Mouse (Mus musculus) midbrain, embryonic 10.5 days (tissue): ENCODE measurements around the gene Pde4d. TPM values are rescaled to one million over a fixed set of nuclear protein-coding genes. Genes with fewer than 3 reads are reported as not detected.

ENCODE experiments used
- DNase-seq: peaks from one replicate; pipeline ENCODE4 v3.0.0-alpha.2; 2017; ENCODE audit warnings: low spot score
- H3K27ac ChIP-seq: fragments of 300-500 bp; sonication (generic); replicated peaks from 2 replicates; pipeline ENCODE4 v1.5.1; 2016; ENCODE audit warnings: mild to moderate bottlenecking
- H3K27me3 ChIP-seq: fragments of 300-500 bp; sonication (generic); 2 replicates; pipeline ENCODE4 v1.6.1; 2016; ENCODE audit warnings: low read depth, mild to moderate bottlenecking; ENCODE audit not compliant: poor library complexity, severe bottlenecking
- H3K36me3 ChIP-seq: fragments of 300-500 bp; sonication (generic); 2 replicates; pipeline ENCODE4 v1.6.1; 2016; ENCODE audit warnings: mild to moderate bottlenecking, moderate library complexity
- H3K4me1 ChIP-seq: fragments of 300-500 bp; sonication (generic); 2 replicates; pipeline ENCODE4 v1.6.1; 2016
- H3K4me3 ChIP-seq: fragments of 300-500 bp; sonication (generic); 2 replicates; pipeline ENCODE4 v1.5.1; 2016; ENCODE audit warnings: mild to moderate bottlenecking, moderate library complexity
- H3K9me3 ChIP-seq: fragments of 300-500 bp; sonication (generic); replicated peaks from 2 replicates; pipeline ENCODE4 v1.6.1; 2016; ENCODE audit warnings: mild to moderate bottlenecking
- WGBS: fragments of 180-500 bp; shearing (Covaris S2); methylation state at CpG from one replicate; pipeline ENCODE4 v1.1.7; 2016; 5-methylcytosine and 5-hydroxymethylcytosine counted together
- polyA plus RNA-seq: library from polyadenylated mRNA; unstranded; fragments of >200 nt; fragmentation: Nextera tagmentation; extraction: Ambion mirVana; gene quantifications from 2 replicates; pipeline ENCODE4 v1.2.1, GENCODE M21; 2016

Gene Pde4d
- polyA plus RNA-seq, 1 experiment from 2014 or later: 10.8 TPM

DNA sequence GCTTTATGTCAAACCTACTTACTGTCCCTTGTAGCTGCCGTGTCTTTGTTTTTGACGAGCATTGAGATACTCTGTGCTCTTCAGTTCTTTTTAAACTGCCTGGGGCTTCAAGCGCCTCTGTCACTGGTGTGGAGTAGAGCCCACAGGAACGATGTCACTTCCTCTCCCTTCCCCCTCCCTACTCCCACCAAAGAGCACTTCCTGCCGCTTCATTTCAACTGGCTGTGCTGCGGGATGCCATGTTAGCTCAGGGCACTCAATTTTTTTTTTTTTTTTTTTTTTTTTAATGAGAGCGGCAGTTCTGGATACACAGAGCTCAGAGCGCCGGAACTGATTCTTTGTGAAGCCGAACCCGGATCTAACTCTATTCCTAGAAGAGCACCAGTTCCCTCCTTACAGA lies 789.5 kb downstream of the Pde4d start:
- Histone ChIP-seq H3K4me3 (no peak overlapping the region), H3K9me3 (no peaks in the 10 kb centered on the region), H3K4me1 (peaks cover 14% of the 10 kb centered on the region), H3K27ac (no peak overlapping the region), H3K27me3 (no peaks in the 10 kb centered on the region), H3K36me3 (no peaks in the 10 kb centered on the region)
- WGBS: 75% methylated on average over 11 of the region's 11 CpGs
- no peak for DNase-seq

DNA sequence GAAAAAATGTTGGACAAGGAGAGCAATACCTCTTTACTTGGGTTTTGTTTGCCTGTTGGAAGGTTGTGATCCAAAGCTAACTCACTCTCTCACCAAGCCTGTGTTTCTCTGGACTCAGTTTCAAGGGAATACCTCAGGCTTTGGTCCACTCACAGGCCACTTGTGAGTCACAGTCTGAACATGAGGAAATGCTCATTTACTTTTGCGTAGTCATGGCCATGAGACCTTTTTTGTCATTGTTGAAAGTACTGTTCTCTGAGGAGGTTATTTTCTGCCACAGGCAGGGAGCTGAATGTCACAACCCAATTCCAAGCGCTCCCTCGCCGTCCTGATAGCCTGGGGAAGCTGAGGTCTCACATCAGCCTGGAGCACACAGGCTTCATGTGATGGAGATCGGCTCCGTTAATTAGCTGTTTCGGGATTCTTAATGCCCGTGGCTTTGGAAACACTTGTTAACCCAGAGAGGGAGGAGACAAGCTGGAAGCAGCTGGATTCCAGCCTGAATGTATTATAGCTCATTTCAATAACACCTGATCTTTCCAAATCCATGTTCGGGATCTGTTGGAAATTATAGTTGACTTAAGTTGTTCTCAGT lies 792.8 kb downstream of the Pde4d start:
- 85% methylated on average over 9 of the region's 9 CpGs for WGBS
- H3K4me1 ChIP-seq: peaks cover 12% of the 10 kb centered on the region
- H3K9me3 ChIP-seq: no peaks in the 10 kb centered on the region
- no peaks in the 10 kb centered on the region for H3K27me3 ChIP-seq
- H3K36me3 ChIP-seq: no peaks in the 10 kb centered on the region
- no peak overlapping the region for H3K27ac ChIP-seq
- no peak for DNase-seq
- no peak overlapping the region for H3K4me3 ChIP-seq

DNA sequence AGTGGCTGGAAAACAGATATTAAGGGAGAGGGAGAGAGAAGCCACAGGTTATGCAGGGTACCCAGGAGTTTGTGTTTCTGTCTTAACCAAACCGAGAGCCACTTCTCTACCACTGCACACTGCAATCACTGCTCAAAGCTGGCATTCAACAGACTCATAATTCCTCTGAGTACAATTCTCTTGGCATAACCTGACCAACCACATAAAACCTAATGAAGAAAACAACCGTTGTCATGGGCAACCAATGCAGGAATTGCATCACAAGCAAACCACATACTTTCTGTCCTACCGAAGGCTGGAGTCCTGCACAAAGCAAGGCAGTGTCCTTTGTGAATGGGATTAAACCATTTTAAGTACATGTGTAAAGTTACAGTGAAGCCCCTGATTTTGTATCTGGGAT lies 793.4 kb downstream of the Pde4d start:
- 78% methylated on average over 3 of the region's 3 CpGs for WGBS

DNA sequence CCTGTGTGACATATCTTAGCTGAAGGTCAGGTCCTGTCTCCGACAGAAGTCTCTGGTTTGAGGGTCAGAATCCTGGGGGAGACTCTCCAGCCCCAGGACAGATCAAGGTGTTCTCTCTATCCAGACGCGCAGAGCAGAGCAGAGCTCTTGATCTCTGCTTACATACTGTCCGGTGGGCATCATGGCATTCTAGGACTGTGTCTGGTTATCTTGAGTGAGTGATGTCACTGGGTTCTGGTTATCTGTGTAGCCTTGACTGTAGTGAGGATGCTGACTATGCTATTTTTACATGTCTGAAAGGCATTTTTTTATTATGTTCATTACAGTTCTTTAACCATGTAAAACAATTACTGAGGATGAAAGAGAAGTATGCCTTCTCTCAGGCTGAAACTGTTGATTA lies 797.3 kb downstream of the Pde4d start:
- Histone ChIP-seq H3K4me3 (no peak overlapping the region), H3K36me3 (no peaks in the 10 kb centered on the region), H3K4me1 (peaks cover 9% of the 10 kb centered on the region; the same call in 1 of the 2 replicates), H3K27ac (no peak overlapping the region), H3K9me3 (no peaks in the 10 kb centered on the region), H3K27me3 (no peaks in the 10 kb centered on the region)
- WGBS: 88% methylated on average over 4 of the region's 4 CpGs
- no peak for DNase-seq

More for the DNA sequence above, 793.4 kb downstream of the Pde4d start:
- H3K27me3 ChIP-seq: no peaks in the 10 kb centered on the region
- H3K4me3 ChIP-seq: no peak overlapping the region
- H3K4me1 ChIP-seq: peaks cover 12% of the 10 kb centered on the region
- H3K27ac ChIP-seq: no peak overlapping the region
- no peaks in the 10 kb centered on the region for H3K36me3 ChIP-seq
- no peak for DNase-seq
- H3K9me3 ChIP-seq: no peaks in the 10 kb centered on the region

DNA sequence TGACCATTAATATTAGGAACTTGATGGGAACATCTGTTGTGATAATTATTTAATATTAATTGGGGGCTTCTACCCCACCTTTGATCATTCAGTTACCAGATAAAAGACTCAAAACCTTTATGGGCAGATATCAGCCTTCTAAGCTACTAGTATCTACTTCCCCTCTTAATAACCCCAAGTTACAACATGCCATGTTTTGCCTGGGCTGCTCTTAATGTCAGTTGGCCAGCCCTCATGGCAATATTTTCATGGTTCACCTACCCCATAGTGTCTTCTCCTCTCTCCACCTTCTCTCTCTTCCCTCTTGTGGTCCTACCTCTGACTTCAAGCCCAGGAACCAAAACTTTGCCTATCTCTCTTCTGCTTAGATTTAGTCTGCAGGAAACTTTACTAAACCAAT lies 799.6 kb downstream of the Pde4d start:
- no peaks in the 10 kb centered on the region for H3K4me1 ChIP-seq
- no peaks in the 10 kb centered on the region for H3K27me3 ChIP-seq
- no peak overlapping the region for H3K4me3 ChIP-seq
- H3K36me3 ChIP-seq: no peaks in the 10 kb centered on the region
- H3K27ac ChIP-seq: no peak overlapping the region
- H3K9me3 ChIP-seq: no peaks in the 10 kb centered on the region
- DNase-seq: no peak

DNA sequence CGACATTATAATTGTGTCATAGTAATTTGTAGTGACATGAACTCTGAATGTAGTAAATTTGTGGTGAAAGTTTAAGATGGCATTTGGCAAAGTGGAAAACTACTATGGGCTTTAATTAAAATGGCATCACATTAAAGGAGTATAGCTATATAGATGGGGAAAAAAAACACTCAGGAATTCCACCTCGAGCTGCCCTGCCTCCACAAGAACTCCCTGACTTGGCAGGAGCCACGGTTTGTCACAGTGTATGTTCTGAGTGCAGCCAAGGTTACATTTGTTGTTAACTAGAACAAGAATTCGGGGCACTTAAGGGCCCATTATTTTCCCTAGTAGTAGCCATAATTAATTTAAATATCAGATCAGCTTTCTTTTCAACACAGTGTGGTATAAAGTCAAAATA lies 805.9 kb downstream of the Pde4d start:
- peaks cover 12% of the 10 kb centered on the region for H3K4me1 ChIP-seq
- 82% methylated on average over 4 of the region's 4 CpGs for WGBS

DNA sequence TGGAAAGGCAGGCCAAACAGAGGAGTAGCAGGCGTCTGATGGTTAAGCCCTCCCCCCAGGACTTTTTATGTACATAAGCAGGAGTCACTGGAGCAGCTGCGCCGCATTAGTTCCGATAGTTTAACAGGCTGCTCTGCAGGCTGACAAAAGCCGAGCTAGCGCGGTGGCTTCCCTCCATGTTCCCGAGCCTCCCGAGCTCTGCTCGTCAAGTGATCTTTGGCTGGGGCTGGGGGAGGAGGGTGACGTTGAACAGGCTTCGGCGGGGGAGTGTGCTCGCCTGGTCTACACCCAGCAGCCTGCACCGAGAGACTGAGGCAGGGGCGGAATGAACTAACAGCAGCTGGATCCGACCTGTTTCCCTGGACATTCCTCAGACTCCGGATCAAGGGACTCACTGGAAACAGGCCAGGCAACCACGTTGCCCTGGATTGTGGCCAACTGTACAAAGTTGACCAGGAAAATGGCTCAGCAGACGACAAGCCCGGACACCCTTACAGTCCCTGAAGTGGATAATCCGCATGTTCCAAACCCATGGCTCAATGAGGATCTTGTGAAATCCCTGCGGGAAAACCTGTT lies 810.6 kb downstream of the Pde4d start:
- Histone ChIP-seq H3K9me3 (no peaks in the 10 kb centered on the region), H3K4me3 (peak overlapping the region; percentile 64), H3K4me1 (peaks cover 36% of the 10 kb centered on the region), H3K36me3 (no peaks in the 10 kb centered on the region), H3K27me3 (no peaks in the 10 kb centered on the region), H3K27ac (peak overlapping the region; percentile 91)
- DNase-seq: peak; percentile 82
- WGBS: under 1% methylated on average over 23 of the region's 23 CpGs

More for the DNA sequence above, 805.9 kb downstream of the Pde4d start:
- Histone ChIP-seq H3K27me3 (no peaks in the 10 kb centered on the region), H3K27ac (no peak overlapping the region), H3K36me3 (no peaks in the 10 kb centered on the region), H3K4me3 (no peak overlapping the region), H3K9me3 (no peaks in the 10 kb centered on the region)
- DNase-seq: no peak

DNA sequence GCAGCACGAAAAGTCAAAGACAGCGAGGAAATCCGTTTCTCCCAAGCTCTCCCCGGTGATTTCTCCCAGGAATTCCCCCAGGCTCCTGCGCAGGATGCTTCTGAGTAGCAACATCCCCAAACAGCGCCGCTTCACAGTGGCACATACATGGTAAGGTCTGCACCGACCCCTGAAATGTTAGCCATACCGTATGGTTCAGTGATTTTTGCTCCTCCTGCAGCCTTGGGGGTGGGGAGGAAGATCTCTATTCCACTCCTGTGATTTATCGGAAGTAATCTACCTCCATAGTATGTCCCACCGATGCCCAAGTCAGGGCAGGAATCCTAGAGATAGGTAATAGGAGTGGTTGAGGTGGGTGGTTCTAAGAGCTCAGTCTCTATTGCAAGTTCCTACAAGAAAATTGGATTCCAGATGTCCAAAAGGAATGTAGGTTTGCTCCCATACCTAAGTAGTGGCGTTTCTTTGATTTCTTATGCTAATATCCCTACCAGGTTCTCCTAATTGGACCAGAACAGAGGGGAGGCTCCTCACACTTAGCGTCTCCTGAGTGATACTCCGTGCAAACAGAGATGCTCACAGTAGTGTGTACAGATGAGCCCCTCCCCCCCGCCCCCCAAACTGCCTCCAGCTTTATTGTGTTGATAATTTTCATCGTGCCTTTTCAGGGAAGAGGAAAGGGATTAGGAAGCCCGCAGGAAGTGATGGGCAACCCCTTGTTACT lies 811.2 kb downstream of the Pde4d start:
- no peaks in the 10 kb centered on the region for H3K27me3 ChIP-seq
- H3K4me3 ChIP-seq: peak overlapping the region; percentile 64
- H3K9me3 ChIP-seq: no peaks in the 10 kb centered on the region
- H3K4me1 ChIP-seq: peaks cover 36% of the 10 kb centered on the region
- 1% methylated on average over 17 of the region's 17 CpGs for WGBS
- H3K27ac ChIP-seq: peak overlapping the region; percentile 91
- DNase-seq: peak; percentile 20
- H3K36me3 ChIP-seq: no peaks in the 10 kb centered on the region

DNA sequence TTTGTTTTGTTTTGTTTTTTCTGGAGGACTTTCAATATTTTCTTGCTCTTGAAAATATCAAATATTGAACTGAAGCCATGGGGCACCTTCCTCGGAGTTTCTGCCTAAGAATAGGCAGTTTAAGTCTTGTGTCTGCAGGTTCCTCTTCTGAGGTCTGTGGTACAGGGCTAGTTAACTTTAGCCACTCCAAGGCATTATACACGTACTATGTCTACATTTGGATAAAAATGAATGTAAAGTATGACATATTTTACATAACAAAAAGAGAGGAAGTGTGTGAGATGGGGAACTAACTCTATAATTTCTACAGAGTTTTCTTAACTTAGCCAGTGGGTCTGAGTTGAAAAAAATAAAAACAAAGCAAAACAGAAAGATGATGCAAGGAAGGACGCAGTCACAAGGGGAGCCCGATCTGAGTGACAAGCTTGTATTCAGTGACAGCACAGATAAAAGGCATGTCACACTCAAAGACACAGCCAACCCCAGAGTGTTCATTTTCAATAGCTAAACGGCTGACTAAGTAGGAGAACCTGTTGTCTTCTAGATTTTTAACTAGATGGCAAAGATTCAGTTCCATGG lies 812.0 kb downstream of the Pde4d start:
- no peak for DNase-seq
- no peaks in the 10 kb centered on the region for H3K36me3 ChIP-seq
- peak overlapping the region; percentile 64 for H3K4me3 ChIP-seq
- no peaks in the 10 kb centered on the region for H3K27me3 ChIP-seq
- no peaks in the 10 kb centered on the region for H3K9me3 ChIP-seq
- no peak overlapping the region for H3K27ac ChIP-seq
- peaks cover 36% of the 10 kb centered on the region for H3K4me1 ChIP-seq
- 33% methylated on average over 5 of the region's 5 CpGs for WGBS

DNA sequence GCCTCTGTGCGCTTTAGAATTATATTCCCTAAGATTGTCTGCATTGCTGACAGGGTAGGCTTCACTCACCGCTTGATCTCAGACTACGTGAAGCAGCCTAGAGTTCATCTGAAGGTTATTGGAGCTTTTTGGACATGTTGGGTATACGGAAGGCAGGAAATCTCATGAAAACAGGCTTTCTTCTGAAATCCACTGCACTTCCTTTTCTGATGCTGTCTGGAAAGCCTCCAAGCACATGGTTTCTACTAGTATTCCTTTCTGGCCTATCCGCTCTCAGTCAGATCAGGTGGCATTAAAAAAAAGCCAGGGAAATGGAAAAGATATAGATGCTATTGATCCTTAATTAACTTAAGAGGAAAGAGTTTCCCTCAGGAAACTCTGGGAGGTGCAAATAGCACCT lies 812.8 kb downstream of the Pde4d start:
- WGBS: 88% methylated on average over 5 of the region's 5 CpGs
- H3K4me3 ChIP-seq: peak overlapping the region; percentile 64

DNA sequence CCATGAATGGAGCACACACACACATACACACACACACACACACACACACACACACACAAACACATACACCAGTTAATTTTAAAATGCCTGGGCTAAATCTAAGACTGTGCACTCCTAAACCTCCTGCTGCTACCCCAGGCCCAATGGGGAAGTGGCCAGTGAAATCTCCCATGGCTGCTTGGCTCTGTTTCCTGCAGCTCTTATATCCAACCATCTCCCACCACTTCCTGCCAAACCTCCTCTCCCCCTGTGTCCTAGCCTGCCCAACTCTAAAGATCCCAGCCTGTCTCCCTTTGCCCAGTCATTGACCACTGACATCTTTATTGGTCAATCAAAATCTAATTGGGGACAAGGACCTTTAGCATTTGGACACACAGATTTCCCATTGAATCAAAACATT lies 814.1 kb downstream of the Pde4d start:
- Histone ChIP-seq H3K4me3 (no peak overlapping the region), H3K27ac (no peak overlapping the region), H3K9me3 (no peaks in the 10 kb centered on the region), H3K4me1 (peaks cover 44% of the 10 kb centered on the region), H3K36me3 (no peaks in the 10 kb centered on the region), H3K27me3 (no peaks in the 10 kb centered on the region)
- DNase-seq: no peak

More for the DNA sequence above, 812.8 kb downstream of the Pde4d start:
- DNase-seq: no peak
- no peaks in the 10 kb centered on the region for H3K36me3 ChIP-seq
- H3K4me1 ChIP-seq: peaks cover 36% of the 10 kb centered on the region
- H3K27ac ChIP-seq: no peak overlapping the region
- H3K27me3 ChIP-seq: no peaks in the 10 kb centered on the region
- no peaks in the 10 kb centered on the region for H3K9me3 ChIP-seq

DNA sequence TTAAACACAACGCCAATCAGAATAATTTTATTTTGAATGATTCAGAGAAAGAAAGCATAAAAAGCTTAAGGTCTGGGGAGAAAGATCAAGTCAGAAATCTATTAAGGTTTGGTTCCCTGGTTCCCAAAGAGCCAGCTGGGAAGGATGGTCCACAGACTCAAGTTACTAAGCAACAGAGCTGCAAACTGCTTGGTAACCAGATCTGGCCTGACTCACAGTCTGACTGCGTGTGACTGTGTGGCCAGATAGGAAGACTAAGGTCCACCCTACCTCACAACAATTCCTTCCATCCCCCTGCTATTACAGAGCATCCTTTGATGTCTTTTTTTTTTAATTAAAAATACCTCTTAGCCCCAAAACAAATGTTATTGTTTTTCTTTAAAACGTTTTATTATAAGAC lies 818.5 kb downstream of the Pde4d start:
- Histone ChIP-seq H3K27me3 (no peaks in the 10 kb centered on the region), H3K27ac (no peak overlapping the region), H3K4me1 (0 out of 2 replicates have a peak, but pooled peaks cover 8% of the 10 kb centered on the region), H3K36me3 (no peaks in the 10 kb centered on the region), H3K4me3 (no peak overlapping the region), H3K9me3 (no peaks in the 10 kb centered on the region)
- DNase-seq: no peak
- WGBS: 56% methylated on average over 3 of the region's 3 CpGs
